Mouse (Mus musculus) megakaryocyte, embryonic 14.5 days (primary cell): ENCODE data around the gene Gm49325.

Experiments used
- FLI1 ChIP-seq: IDR thresholded peaks from 2 replicates; pipeline ENCODE4 v1.6.1; 2012; ENCODE audit warnings: low read length, inconsistent platforms, mixed read lengths
- GATA1 ChIP-seq: IDR thresholded peaks from 3 replicates; pipeline ENCODE4 v1.6.1; 2012; ENCODE audit warnings: mixed read lengths, low read length, inconsistent platforms, borderline replicate concordance

DNA sequence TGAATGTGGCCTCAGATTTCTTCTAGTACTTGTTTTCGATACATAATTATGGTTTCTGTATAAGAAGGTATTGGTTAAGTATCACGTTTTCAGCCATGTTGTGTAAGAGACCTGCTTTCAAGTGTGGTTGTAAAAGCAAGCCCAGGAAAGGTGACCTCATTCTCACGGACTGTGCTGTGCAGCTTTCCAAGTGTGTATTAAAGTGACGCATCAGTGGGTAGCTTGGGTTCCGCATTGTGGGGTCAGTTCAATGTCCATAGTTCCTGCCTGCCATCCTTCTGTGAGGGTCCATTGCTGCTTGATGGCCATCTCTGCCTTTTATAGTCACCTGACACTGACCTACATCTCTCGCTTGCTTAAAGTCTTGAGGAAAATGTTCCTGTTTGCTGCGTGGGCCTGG, 10.9 kb downstream of the Gm49325 start:
- TF ChIP-seq GATA1 (no peak), FLI1 (no peak)
